Mouse (Mus musculus) embryonic facial prominence, embryonic 14.5 days (tissue): ENCODE measurements around the gene Ky. TPM values are rescaled to one million over a fixed set of nuclear protein-coding genes. Genes with fewer than 3 reads are reported as not detected.

ENCODE experiments used
- ATAC-seq: fragments of 200-750 bp; cut with Nextera tagmentation; 2 replicates; pipeline ENCODE4 v1.8.0; 2017; ENCODE audit warnings: low read depth, moderate number of reproducible peaks, moderate TSS enrichment
- DNase-seq: peaks from one replicate; pipeline ENCODE4 v3.0.0-alpha.2; 2015; ENCODE audit warnings: low spot score
- H3K27ac ChIP-seq: fragments of 300-500 bp; sonication (generic); replicated peaks from 2 replicates; pipeline ENCODE4 v1.5.1; 2014; ENCODE audit warnings: low read depth, mild to moderate bottlenecking, low read length, moderate library complexity
- H3K27me3 ChIP-seq: fragments of 300-500 bp; sonication (generic); replicated peaks from 2 replicates; pipeline ENCODE4 v1.6.1; 2014; ENCODE audit warnings: low read length; ENCODE audit not compliant: control insufficient read depth, insufficient read depth
- H3K36me3 ChIP-seq: fragments of 300-500 bp; sonication (generic); 2 replicates; pipeline ENCODE4 v1.6.1; 2014; ENCODE audit warnings: low read length, mixed read lengths; ENCODE audit not compliant: control insufficient read depth, insufficient read depth
- H3K4me1 ChIP-seq: fragments of 300-500 bp; sonication (generic); 2 replicates; pipeline ENCODE4 v1.6.1; 2014; ENCODE audit warnings: antibody characterized with exemption, low read length; ENCODE audit not compliant: control insufficient read depth, insufficient read depth
- H3K4me2 ChIP-seq: fragments of 300-500 bp; sonication (generic); 2 replicates; pipeline ENCODE4 v1.6.1; 2014; ENCODE audit warnings: low read depth, mild to moderate bottlenecking, low read length, moderate library complexity, mixed read lengths
- H3K4me3 ChIP-seq: fragments of 300-500 bp; sonication (generic); 2 replicates; pipeline ENCODE4 v1.5.1; 2014; ENCODE audit warnings: low read depth, mild to moderate bottlenecking, low read length
- H3K9ac ChIP-seq: fragments of 300-500 bp; sonication (generic); 2 replicates; pipeline ENCODE4 v1.6.1; 2014; ENCODE audit warnings: low read depth, mild to moderate bottlenecking, low read length, moderate library complexity, mixed read lengths
- H3K9me3 ChIP-seq: fragments of 300-500 bp; sonication (generic); 2 replicates; pipeline ENCODE4 v1.6.1; 2016; ENCODE audit warnings: low read length; ENCODE audit not compliant: control insufficient read depth
- WGBS: fragments of 180-500 bp; shearing (Covaris S2); extraction: QIAGEN DNeasy Blood & Tissue Kit; methylation state at CpG from one replicate; pipeline ENCODE4 v1.1.7; 2014; 5-methylcytosine and 5-hydroxymethylcytosine counted together
- polyA plus RNA-seq: library from polyadenylated mRNA; unstranded; fragments of >200 nt; fragmentation: Nextera tagmentation; extraction: Ambion mirVana; gene quantifications from 2 replicates; pipeline ENCODE4 v1.2.1, GENCODE M21; 2014

Ky gene
- polyA plus RNA-seq, 1 experiment from 2014 or later = 2.7 TPM

DNA sequence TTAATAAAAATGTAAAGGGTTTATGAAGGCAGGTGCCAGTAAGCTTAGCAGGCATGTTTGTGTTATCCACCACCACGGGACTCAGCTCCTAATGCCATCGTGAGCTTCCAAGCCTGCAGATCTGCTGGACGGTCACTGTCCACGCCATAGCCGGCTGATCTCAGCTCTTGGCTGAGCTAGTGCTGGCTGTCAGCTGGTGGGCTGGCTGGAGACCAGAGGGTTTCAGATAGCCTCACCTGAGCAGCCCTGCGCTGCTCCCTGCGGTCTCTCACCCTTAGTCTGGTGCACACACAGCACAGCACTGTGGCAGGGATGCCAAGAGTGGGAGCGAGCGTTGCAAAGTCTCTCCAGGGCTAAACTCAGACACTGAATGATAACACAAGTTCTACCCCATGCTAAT lies 12.9 kb downstream of the Ky start:
- H3K27ac ChIP-seq = no peak overlapping the region
- 83% methylated on average over 9 of the region's 9 CpGs for WGBS
- no peak overlapping the region for H3K4me2 ChIP-seq
- H3K4me3 ChIP-seq = no peak overlapping the region
- no peak for ATAC-seq
- no peak overlapping the region for H3K9ac ChIP-seq
- DNase-seq = no peak
- H3K9me3 ChIP-seq = no peaks in the 10 kb centered on the region
- H3K4me1 ChIP-seq = no peaks in the 10 kb centered on the region
- H3K27me3 ChIP-seq = no peaks in the 10 kb centered on the region
- no peaks in the 10 kb centered on the region for H3K36me3 ChIP-seq

DNA sequence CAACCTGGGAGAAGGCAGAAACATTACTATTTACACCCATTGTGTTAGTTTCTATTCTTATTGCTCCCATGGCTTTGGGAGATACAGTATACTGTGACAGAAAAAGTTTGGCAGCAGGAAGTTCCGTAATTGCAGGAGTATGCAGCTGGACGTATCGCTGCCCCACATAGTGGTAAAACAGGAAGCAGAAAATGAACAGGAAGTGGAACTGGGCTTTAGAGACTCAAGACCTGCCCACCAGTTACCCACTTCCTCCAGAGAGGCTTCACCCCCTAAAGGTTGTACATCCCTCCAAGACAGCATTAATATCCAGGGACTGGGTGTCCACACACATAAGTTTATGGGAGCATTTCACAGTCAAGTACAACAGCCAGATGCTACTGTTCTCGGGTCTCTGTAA lies 15.8 kb downstream of the Ky start:
- Histone ChIP-seq H3K27ac (no peak overlapping the region), H3K9ac (no peak overlapping the region), H3K4me1 (no peaks in the 10 kb centered on the region), H3K4me3 (no peak overlapping the region), H3K27me3 (no peaks in the 10 kb centered on the region), H3K36me3 (no peaks in the 10 kb centered on the region), H3K4me2 (no peak overlapping the region), H3K9me3 (no peaks in the 10 kb centered on the region)
- ATAC-seq (no peak), DNase-seq (no peak)
- WGBS = 79% methylated on average over 4 of the region's 4 CpGs

DNA sequence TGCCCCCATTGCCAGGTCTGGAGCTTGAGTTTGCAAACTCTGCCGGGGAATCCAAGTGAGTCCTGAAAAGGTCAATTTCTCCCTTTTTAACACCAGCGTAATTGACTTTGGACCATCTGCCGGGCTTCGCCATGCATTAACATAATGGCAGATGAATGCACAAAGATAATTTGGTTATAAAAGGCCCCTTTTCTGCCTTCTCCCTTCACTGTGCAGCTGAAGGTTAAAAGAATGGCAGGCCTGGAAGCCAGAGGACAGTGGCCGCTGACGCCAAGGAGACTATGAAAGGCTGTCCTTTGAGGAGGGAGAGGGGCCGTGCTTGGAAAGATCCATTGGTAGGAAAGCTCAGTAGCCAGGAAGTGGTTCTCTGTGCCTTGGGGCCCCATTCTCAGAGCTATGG lies 22.6 kb downstream of the Ky start:
- Histone ChIP-seq H3K27me3 (no peaks in the 10 kb centered on the region), H3K4me1 (no peaks in the 10 kb centered on the region), H3K9me3 (no peaks in the 10 kb centered on the region), H3K36me3 (no peaks in the 10 kb centered on the region), H3K27ac (no peak overlapping the region), H3K4me3 (no peak overlapping the region), H3K9ac (no peak overlapping the region), H3K4me2 (no peak overlapping the region)
- 89% methylated on average over 7 of the region's 7 CpGs for WGBS
- DNase-seq (no peak), ATAC-seq (no peak)

GRCm38 (mm10) chr9:102528561-102528960 lies 23.0 kb downstream of the Ky start:
- Histone ChIP-seq H3K27ac (no peak overlapping the region), H3K9ac (no peak overlapping the region), H3K4me1 (no peaks in the 10 kb centered on the region), H3K4me2 (no peak overlapping the region), H3K4me3 (no peak overlapping the region), H3K9me3 (no peaks in the 10 kb centered on the region), H3K27me3 (no peaks in the 10 kb centered on the region), H3K36me3 (no peaks in the 10 kb centered on the region)
- ATAC-seq = no peak
- DNase-seq = no peak
- 82% methylated on average over 7 of the region's 7 CpGs for WGBS

- H3K4me2 ChIP-seq = no peak overlapping the region
- no peak overlapping the region for H3K27ac ChIP-seq
- no peak overlapping the region for H3K9ac ChIP-seq
- H3K9me3 ChIP-seq = no peaks in the 10 kb centered on the region
- DNase-seq (no peak), ATAC-seq (no peak)
- H3K27me3 ChIP-seq = no peaks in the 10 kb centered on the region
- no peak overlapping the region for H3K4me3 ChIP-seq
- 73% methylated on average over 3 of the region's 3 CpGs for WGBS
- no peaks in the 10 kb centered on the region for H3K36me3 ChIP-seq
- H3K4me1 ChIP-seq = no peaks in the 10 kb centered on the region
Observed at GRCm38 (mm10) chr9:102529008-102529407, 23.5 kb downstream of the Ky start.

GRCm38 (mm10) chr9:102531051-102531892 lies 25.7 kb downstream of the Ky start:
- Histone ChIP-seq H3K9ac (no peak overlapping the region), H3K4me2 (no peak overlapping the region), H3K27me3 (no peaks in the 10 kb centered on the region), H3K36me3 (no peaks in the 10 kb centered on the region), H3K4me3 (no peak overlapping the region), H3K9me3 (no peaks in the 10 kb centered on the region), H3K4me1 (no peaks in the 10 kb centered on the region), H3K27ac (no peak overlapping the region)
- ATAC-seq = no peak; the same call in 1 of the 2 replicates
- WGBS = 41% methylated on average over 21 of the region's 21 CpGs
- peak; percentile 17 for DNase-seq

- H3K4me2 ChIP-seq = no peak overlapping the region
- H3K36me3 ChIP-seq = no peaks in the 10 kb centered on the region
- no peaks in the 10 kb centered on the region for H3K9me3 ChIP-seq
- DNase-seq (no peak), ATAC-seq (no peak)
- H3K4me1 ChIP-seq = no peaks in the 10 kb centered on the region
- WGBS = 78% methylated on average over 4 of the region's 4 CpGs
- no peaks in the 10 kb centered on the region for H3K27me3 ChIP-seq
- H3K9ac ChIP-seq = no peak overlapping the region
- H3K27ac ChIP-seq = no peak overlapping the region
- no peak overlapping the region for H3K4me3 ChIP-seq
Observed at GRCm38 (mm10) chr9:102536968-102537367, 31.4 kb downstream of the Ky start.

DNA sequence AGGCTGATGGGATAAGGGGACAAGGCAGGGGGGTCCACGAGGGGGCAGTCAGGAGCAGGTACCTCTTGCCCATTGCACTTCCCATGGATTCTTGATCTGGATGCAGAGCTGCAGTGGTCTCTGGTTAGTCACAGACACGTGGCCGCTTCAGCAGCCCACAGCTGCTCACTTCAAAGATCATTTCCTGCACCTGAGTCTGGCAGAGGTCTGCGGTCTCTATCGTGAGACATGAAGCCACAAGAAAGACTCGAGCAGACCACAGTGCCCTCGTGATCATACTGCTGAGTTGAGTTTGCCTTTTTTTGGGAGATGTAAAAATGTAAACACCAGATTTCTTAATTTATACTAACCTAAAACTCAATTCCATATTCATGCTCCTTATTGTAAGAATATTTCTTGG lies 34.1 kb downstream of the Ky start:
- Histone ChIP-seq H3K9me3 (no peaks in the 10 kb centered on the region), H3K27me3 (no peaks in the 10 kb centered on the region)

GRCm38 (mm10) chr9:102541666-102542065 lies 36.1 kb downstream of the Ky start:
- no peak for DNase-seq
- 76% methylated on average over 10 of the region's 10 CpGs for WGBS
- peaks cover 6% of the 10 kb centered on the region; the same call in 1 of the 2 replicates for H3K27me3 ChIP-seq

More for the DNA sequence above, 34.1 kb downstream of the Ky start:
- DNase-seq = no peak
- H3K4me1 ChIP-seq = no peaks in the 10 kb centered on the region
- H3K9ac ChIP-seq = no peak overlapping the region
- ATAC-seq = no peak
- H3K27ac ChIP-seq = no peak overlapping the region
- H3K4me2 ChIP-seq = no peak overlapping the region
- H3K4me3 ChIP-seq = no peak overlapping the region
- WGBS = 54% methylated on average over 7 of the region's 7 CpGs
- H3K36me3 ChIP-seq = no peaks in the 10 kb centered on the region

More at GRCm38 (mm10) chr9:102541666-102542065, 36.1 kb downstream of the Ky start:
- no peak overlapping the region for H3K4me2 ChIP-seq
- no peak for ATAC-seq
- no peak overlapping the region for H3K9ac ChIP-seq
- H3K4me3 ChIP-seq = no peak overlapping the region
- no peaks in the 10 kb centered on the region for H3K4me1 ChIP-seq
- no peak overlapping the region for H3K27ac ChIP-seq
- no peaks in the 10 kb centered on the region for H3K9me3 ChIP-seq
- H3K36me3 ChIP-seq = no peaks in the 10 kb centered on the region
